Mouse (Mus musculus) naive thymus-derived CD4-positive, alpha-beta T cell, adult 5 months (primary cell): ENCODE measurements around the gene Fntb. TPM values are rescaled to one million over a fixed set of nuclear protein-coding genes. Genes with fewer than 3 reads are reported as not detected.

Source experiments
- polyA plus RNA-seq: library from polyadenylated mRNA; unstranded; fragments of 100-300 nt; shearing (Covaris generic); gene quantifications from one replicate; pipeline ENCODE4 v1.2.1, GENCODE M21; 2017

Fntb gene
- polyA plus RNA-seq: 24.0 TPM

DNA sequence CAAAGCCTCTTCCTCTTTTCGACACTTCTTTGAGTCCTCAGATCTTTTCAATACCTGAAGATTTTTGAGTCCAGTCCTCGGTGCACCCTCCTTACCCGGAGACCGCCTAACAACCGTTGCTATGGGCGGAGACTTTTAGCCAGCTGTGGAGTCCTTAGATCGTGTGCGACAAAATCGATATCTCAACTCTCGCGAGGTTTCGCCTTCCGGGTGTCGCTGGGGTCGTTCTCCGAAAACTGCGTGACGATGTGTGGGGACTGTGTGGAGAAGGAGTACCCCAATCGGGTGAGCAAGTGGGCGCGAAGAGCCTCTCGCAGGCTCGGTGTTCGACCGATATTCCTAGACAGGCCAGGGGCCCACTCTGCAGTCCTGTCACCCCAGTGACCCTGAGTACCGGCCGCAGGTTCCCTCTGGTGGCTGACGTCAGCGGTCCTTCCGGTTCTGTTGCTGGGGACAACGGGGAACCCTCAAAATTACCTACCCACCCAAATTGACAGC is at the start of gene Fntb, which contains the start of gene Churc1:
Gene Fntb (plus strand): TSS at position 236 of the 498 bp plus-strand sequence.
Gene Churc1 (plus strand): TSS at position 185 of the 498 bp plus-strand sequence.

GRCm38 (mm10) chr12:76795350-76795749 is 30.0 kb downstream of the Fntb start, which contains the start of gene Gpx2:
Gpx2 (minus strand) TSS chr12:76795554.

DNA sequence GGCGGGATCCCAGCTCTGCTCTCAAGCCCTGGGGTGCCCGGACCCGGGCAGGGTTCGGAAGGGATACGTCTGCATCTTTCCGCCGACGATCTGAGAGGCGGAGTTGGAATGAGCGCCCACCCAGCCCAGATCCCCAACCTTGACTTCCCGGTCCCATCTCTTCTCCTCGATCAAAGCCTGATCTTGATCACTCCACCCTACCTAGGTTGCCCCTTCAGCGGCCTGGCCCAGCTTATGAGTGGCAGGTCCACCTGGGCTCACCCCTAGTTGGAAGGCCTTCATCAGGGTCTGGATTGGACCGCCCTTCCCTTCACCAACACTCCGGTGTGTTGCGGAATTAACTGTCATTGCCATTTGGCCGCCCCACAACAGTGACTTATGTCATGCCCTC is 57.3 kb downstream of the Fntb start, which contains the start of gene Rab15:
Gene Rab15 (minus strand): TSS at position 258 of the 391 bp plus-strand sequence.

DNA sequence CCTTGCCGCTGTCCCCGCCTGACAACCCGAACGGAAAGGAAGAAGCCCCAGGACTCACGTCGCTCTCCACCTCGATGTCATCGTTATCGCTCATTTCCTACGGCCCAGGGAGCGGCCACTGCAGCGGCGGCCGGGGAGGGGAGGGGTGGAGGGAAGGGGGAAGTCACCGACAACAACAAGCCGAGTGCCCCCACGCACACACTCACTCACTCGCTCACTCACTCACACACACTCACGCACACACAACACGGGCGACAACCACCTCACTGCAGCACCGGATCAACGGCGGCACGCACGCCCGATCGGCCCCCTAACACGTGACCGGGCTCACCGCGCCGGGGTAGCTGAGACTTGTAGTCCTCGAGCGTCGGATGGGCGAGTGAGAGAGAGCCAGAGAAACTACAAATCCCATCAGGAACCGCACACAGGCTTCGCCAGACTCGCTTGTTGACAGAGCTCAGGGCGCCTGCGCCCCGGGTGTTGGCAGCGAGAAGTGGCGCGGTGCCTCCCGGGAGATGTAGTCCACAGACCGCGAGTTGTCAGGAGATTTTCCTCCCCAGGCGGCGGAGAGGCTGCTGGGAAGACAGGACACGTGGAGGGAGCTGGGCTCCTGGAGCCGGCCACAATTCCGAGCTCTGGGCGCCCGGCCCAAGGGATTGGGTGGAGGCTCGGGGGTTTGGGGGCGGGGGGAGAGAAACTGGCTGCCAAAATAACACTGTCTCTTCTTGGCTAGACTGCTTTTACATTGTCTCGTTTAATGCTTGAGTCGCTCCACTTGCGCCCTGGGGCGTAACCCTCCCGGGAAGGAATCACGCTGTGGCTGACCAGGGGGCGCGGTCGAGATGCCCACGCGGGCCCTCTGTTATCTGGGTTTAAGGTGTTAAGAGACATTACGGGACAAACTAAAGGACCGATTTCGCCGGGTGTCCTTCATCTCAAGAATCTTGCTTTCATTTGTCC is 196.8 kb downstream of the Fntb start, which contains the start of gene Max:
Gene Max (minus strand): TSS at position 270 of the 960 bp plus-strand sequence.

Other genes starting within 250 kb of the Fntb start
- not detected for gene Plekhg3, start 234.7 kb upstream of the Fntb start, polyA plus RNA-seq
- 0.17 TPM for gene Sptb, start 55.0 kb upstream of the Fntb start, polyA plus RNA-seq
- gene Churc1, start 51 bp upstream of the Fntb start, polyA plus RNA-seq: 122 TPM
- not detected for gene Gpx2, start 30.0 kb downstream of the Fntb start, polyA plus RNA-seq
- not detected for gene Rab15, start 57.3 kb downstream of the Fntb start, polyA plus RNA-seq
- gene Max, start 196.6 kb downstream of the Fntb start, polyA plus RNA-seq: 179 TPM